Mouse (Mus musculus): Measurements from ENCODE around the gene Pirb. TPM values are rescaled to one million over a fixed set of nuclear protein-coding genes. Genes with fewer than 3 reads are reported as not detected.
"Not testable (repeated sequence)": the region's sequence is repeated elsewhere in the genome, so short reads cannot be mapped to it uniquely, and the experiment has no call there.

Gene Pirb
- polyA plus RNA-seq, 1 experiment from 2014 or later, result 1.4 TPM

DNA sequence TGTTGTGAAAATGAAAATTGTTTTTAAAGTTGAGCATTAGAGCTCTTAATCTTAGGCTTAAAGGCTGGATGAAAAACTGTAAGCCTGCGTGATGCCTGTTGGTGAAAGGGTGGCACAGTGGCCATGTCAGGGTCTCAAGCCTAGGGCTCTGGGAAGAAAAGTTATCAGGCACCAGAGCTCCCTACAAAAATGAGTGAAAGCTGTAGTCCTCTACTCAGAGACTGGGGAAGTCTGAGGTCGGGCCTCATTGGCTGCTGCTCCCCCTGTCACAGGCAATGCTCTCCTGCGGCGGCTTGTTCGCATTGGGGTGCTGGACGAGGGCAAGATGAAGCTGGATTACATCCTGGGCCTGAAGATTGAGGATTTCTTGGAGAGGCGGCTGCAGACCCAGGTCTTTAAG is 14.7 kb downstream of the Pirb start:
- not testable (repeated sequence) for H3K27me3 ChIP-seq; ATAC-seq (ENCODE audit: borderline replicate concordance, extremely low read depth, low FRiP score, low TSS enrichment); H3K9me3 ChIP-seq
- peak overlapping the region; percentile 79 for H3K9ac ChIP-seq
- peak overlapping the region; percentile 82 for H3K4me2 ChIP-seq
- peaks cover 32% of the 10 kb centered on the region for H3K36me3 ChIP-seq
- peak overlapping the region; percentile 69 for H3K4me3 ChIP-seq
- 2% methylated on average over 7 of the region's 7 CpGs for WGBS
- peak overlapping the region; percentile 93; the same call in 1 of the 2 replicates for H3K27ac ChIP-seq
- peaks cover 24% of the 10 kb centered on the region for H3K4me1 ChIP-seq

DNA sequence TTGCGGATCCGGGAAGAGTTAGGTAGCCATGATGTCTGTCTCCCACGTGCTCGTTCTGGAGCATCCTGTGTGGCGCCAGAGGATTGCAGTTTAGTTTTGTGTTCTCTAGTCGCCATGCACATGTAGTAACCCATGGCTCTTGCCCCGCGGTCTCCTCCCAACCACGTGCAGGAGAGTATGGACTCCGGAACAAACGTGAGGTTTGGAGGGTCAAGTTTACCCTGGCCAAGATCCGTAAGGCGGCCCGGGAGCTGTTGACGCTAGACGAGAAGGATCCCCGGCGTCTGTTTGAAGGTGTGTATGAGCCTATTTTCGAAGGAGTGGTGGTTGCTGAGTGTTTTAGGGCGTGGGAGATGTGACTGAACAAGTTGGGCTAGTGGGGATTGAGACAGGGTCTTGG is 15.7 kb downstream of the Pirb start:
- H3K36me3 ChIP-seq, result peaks cover 41% of the 10 kb centered on the region
- no peaks in the 10 kb centered on the region for H3K9me3 ChIP-seq
- under 1% methylated on average over 20 of the region's 20 CpGs for WGBS
- H3K27me3 ChIP-seq, result no peaks in the 10 kb centered on the region
- H3K27ac ChIP-seq, result peak overlapping the region; percentile 93
- ATAC-seq (ENCODE audit: borderline replicate concordance, extremely low read depth, low FRiP score, low TSS enrichment), result peak; percentile 10; the same call in 1 of the 2 replicates
- H3K4me2 ChIP-seq, result peak overlapping the region; percentile 82
- peak overlapping the region; percentile 79 for H3K9ac ChIP-seq
- H3K4me1 ChIP-seq, result peaks cover 24% of the 10 kb centered on the region
- peak overlapping the region; percentile 69 for H3K4me3 ChIP-seq

DNA sequence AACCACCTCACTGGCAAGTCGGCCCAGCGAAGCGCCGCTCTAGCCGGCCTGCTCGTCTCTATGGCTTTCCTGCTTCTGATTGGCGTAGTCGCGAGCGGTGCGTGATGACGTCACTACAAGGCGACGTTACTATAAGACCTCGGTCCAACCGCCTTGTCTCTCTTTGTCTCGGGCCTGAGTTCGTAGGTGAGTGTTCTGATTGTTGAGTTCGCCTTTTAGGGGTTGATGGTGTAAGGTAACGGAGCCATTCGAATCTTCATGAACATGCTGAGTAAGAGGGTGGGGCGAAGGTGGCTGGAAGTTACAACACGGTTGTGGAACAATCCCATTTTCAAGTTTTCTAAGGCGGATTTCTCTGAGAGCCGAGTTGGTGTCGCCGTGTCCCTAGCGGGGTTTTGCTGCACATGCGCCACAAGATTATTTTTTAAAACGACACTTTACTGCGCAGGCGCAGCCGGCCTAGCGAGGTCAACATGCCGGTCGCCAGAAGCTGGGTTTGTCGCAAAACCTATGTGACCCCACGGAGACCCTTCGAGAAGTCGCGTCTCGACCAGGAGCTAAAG is 16.2 kb downstream of the Pirb start, which contains the start of gene Rps9:
Rps9 (plus strand) TSS at position 115 of the 563 bp plus-strand sequence.
- peak within 1 kb of the TSS; percentile 82 for H3K4me2 ChIP-seq
- H3K27ac ChIP-seq, result peak within 1 kb of the TSS; percentile 93
- WGBS, result under 1% methylated on average over 42 of the region's 42 CpGs
- H3K4me1 ChIP-seq, result peaks cover 24% of the 10 kb centered on the region
- H3K27me3 ChIP-seq, result no peaks in the 10 kb centered on the region
- ATAC-seq (ENCODE audit: borderline replicate concordance, extremely low read depth, low FRiP score, low TSS enrichment), result peak; percentile 93
- peak within 1 kb of the TSS; percentile 69 for H3K4me3 ChIP-seq
- H3K9me3 ChIP-seq, result no peaks in the 10 kb centered on the region
- peaks cover 46% of the 10 kb centered on the region for H3K36me3 ChIP-seq
- H3K9ac ChIP-seq, result peak within 1 kb of the TSS; percentile 79

DNA sequence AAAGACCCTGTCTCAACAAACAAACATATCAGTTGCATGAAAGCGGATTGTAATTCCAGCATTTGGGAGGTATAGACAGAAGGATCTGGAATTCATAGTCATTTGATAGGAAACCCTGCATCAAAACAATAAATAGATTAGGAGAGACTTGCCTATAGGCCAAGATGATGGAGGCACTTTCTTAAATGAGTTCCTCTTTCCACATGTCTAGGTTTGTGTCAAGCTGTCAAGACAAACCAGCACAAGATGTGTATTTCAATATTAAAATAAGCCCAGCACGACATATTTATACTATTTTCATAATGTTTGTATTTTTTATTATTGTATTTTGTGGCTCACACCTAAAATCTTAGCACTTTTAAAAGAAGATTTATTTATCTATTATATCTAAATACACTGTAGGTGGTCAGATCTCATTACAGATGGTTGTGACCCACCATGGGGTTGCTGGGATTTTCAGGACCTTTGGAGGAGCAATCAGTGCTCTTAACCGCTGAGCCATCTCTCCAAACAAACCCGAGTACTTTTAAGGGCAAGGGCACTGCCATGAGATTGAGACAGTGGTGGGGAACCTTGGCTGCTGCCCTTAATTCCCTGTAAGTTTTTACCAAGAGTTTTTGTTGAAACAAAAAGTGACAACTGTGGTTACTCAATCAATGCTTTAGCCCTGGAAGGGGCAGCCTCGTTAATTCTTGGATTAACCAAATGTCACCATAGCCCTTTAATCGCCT is 16.9 kb downstream of the Pirb start:
- Histone ChIP-seq H3K4me2 (peak overlapping the region; percentile 59), H3K27me3 (no peaks in the 10 kb centered on the region), H3K36me3 (peaks cover 53% of the 10 kb centered on the region), H3K9me3 (no peaks in the 10 kb centered on the region), H3K4me3 (peak overlapping the region; percentile 69), H3K9ac (peak overlapping the region; percentile 79), H3K4me1 (peaks cover 24% of the 10 kb centered on the region), H3K27ac (peak overlapping the region; percentile 80)
- ATAC-seq (ENCODE audit: borderline replicate concordance, extremely low read depth, low FRiP score, low TSS enrichment), result peak; percentile 32; the same call in 1 of the 2 replicates
- WGBS, result 20% methylated on average over 6 of the region's 6 CpGs

DNA sequence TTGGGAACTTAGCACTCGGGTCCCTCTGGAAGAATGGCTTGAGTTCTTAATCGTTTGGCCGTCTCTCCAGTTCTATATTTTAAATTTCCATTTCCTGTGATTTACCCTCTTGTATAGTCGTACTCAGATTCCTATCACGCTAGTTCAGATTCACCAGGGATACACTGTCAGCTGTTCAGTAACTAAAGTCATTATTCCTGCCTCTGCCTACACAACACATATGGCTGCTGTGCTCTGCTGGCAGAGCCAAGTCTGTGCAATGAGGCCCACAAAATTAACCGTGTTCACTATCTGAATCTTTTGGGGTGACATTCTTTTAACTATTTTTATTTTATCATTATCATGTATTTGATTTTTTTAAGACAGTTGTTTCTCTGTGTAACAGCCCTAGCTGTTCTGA is 21.7 kb downstream of the Pirb start:
- WGBS, result 94% methylated on average over 6 of the region's 6 CpGs
- Histone ChIP-seq H3K9ac (no peak overlapping the region), H3K27me3 (no peaks in the 10 kb centered on the region), H3K36me3 (peaks cover 44% of the 10 kb centered on the region), H3K4me1 (peaks cover 15% of the 10 kb centered on the region), H3K4me2 (no peak overlapping the region), H3K4me3 (no peak overlapping the region), H3K9me3 (no peaks in the 10 kb centered on the region), H3K27ac (no peak overlapping the region)
- ATAC-seq (ENCODE audit: borderline replicate concordance, extremely low read depth, low FRiP score, low TSS enrichment), result no peak

DNA sequence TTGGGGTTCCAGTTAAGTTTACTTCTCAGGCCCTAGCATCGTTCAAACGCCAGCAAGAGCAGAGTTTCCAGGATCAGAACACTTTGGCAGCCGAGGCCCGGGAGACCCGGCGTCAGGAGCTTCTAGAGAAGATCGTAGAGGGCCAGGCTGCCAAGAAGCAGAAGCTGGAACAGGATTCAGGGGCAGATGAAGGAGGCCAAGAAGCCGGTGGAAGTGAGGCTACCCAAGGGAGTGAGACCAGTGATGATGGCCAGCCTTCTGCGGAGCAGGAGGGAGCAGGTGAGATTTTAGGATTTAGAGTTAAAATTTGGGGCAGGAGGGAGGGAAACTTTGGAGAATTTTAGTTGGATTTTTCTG is 25.3 kb downstream of the Pirb start:
- ATAC-seq (ENCODE audit: borderline replicate concordance, extremely low read depth, low FRiP score, low TSS enrichment), result not testable (repeated sequence)

DNA sequence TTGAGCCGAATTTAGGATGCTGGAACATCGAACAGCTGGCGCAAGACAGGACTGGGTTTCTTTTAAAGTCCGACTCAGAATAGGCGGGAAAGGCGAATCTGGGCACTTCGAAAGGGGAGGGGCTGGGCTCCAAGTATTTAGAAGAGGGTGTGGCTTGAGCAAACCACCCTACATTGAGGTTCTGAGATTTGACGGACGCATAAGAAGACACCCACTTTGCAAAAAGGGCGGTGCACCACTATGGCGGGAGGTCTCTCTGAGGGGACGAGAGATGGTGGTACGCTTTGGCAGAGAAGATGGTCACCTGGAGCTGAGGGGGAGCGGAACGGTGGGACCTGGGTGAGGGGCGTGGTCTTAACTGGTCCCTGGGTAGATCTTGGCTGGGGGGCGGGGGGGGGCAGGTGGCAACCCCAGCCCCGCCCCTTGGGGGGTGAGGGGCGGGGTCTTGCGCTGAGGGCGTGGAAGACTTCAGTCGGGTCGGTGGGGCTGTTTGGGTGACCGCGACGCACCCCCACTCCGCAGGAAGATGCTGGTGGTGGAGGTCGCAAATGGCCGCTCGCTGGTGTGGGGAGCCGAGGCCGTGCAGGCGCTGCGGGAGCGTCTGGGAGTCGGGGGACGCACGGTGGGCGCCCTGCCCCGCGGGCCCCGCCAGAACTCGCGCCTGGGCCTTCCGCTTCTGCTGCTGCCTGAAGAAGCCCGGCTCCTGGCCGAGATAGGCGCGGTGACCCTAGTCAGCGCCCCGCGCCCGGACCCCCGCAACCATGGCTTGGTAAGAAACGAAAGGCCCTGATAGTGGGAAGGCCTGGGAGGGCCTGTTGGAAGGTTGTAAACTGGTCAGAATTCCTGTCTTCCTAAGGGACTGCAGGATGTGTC is 25.9 kb downstream of the Pirb start:
- peak; percentile 77 for ATAC-seq (ENCODE audit: borderline replicate concordance, extremely low read depth, low FRiP score, low TSS enrichment)
- H3K4me1 ChIP-seq, result peaks cover 22% of the 10 kb centered on the region
- H3K9ac ChIP-seq, result peak overlapping the region; percentile 88
- peak overlapping the region; percentile 83 for H3K4me2 ChIP-seq
- no peaks in the 10 kb centered on the region for H3K9me3 ChIP-seq
- H3K36me3 ChIP-seq, result peaks cover 25% of the 10 kb centered on the region
- no peaks in the 10 kb centered on the region for H3K27me3 ChIP-seq
- peak overlapping the region; percentile 99 for H3K27ac ChIP-seq
- under 1% methylated on average over 55 of the region's 55 CpGs for WGBS
- peak overlapping the region; percentile 74 for H3K4me3 ChIP-seq

More for the DNA sequence above, 25.3 kb downstream of the Pirb start:
- Histone ChIP-seq H3K9ac (peak overlapping the region; percentile 88), H3K4me3 (peak overlapping the region; percentile 74), H3K4me2 (peak overlapping the region; percentile 83), H3K4me1 (peaks cover 22% of the 10 kb centered on the region), H3K36me3 (peaks cover 31% of the 10 kb centered on the region), H3K27ac (peak overlapping the region; percentile 99)
- WGBS, result 2% methylated on average over 9 of the region's 9 CpGs
- H3K27me3 ChIP-seq, H3K9me3 ChIP-seq: not testable (repeated sequence)

DNA sequence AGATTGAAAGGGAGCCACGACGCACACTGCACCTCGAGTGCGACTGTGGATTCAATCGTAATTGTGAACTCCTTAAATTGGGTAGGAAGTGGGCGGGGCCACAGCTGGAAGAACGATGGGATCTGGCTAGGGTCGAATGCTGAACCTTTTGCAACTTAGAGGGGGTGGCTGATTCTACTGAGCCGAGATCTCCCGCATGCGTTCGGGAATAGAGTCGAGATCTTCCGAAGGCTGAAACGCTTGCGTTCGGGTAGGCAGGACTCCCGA is 26.4 kb downstream of the Pirb start:
- H3K4me1 ChIP-seq, result peaks cover 22% of the 10 kb centered on the region
- peak overlapping the region; percentile 83 for H3K4me2 ChIP-seq
- ATAC-seq (ENCODE audit: borderline replicate concordance, extremely low read depth, low FRiP score, low TSS enrichment), result no peak
- peak overlapping the region; percentile 88 for H3K9ac ChIP-seq
- under 1% methylated on average over 18 of the region's 18 CpGs for WGBS
- H3K9me3 ChIP-seq, result no peaks in the 10 kb centered on the region
- peaks cover 19% of the 10 kb centered on the region for H3K36me3 ChIP-seq
- H3K27me3 ChIP-seq, result no peaks in the 10 kb centered on the region
- peak overlapping the region; percentile 99 for H3K27ac ChIP-seq
- peak overlapping the region; percentile 74 for H3K4me3 ChIP-seq

DNA sequence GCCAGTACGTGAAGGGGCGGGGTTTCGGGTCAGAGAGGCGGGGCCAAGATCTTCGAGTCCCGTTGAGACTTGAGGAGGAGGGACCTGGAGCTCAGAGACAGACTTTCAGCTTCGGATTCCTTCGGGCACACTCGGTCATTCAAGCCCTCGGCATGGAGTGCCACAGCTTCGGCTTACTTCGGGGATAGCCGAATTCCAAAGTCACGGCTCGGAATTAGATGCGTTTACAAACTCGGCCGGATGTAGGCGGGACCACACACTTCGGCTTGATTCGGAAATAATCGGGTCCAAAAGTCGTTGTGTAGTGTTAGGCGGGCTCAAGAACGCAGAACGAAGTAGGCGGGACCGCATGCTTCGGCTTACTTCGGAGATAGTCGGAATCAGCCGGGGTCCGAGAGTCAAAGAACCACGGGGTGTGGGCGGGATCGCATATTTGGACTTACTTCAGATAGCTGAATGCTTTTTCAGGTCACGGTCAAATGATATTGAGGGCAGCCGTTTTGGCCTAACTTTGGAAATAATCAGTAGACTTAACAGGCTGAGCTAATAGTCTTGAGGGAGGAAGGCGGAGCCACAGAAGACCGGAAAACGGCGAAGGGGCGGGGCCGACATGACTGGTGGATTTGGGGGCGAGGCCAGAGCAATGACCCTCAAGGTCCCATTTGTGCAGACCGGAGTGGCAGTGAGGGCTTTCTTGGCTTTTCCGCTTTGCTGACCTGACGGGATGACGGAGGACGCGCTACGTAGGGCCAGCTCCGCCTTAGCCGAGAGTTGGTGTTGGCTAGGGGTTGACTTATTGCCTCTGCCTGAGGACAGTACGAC is 27.0 kb downstream of the Pirb start, which contains the start of gene Mboat7:
Mboat7 (minus strand) TSS at position 537 of the 822 bp plus-strand sequence.
- Histone ChIP-seq H3K9ac (peak within 1 kb of the TSS; percentile 88), H3K4me2 (peak within 1 kb of the TSS; percentile 83), H3K27ac (peak within 1 kb of the TSS; percentile 99), H3K27me3 (no peaks in the 10 kb centered on the region), H3K4me3 (peak within 1 kb of the TSS; percentile 74), H3K9me3 (no peaks in the 10 kb centered on the region), H3K4me1 (peaks cover 22% of the 10 kb centered on the region), H3K36me3 (peaks cover 18% of the 10 kb centered on the region)
- under 1% methylated on average over 55 of the region's 55 CpGs for WGBS
- peak; percentile 91 for ATAC-seq (ENCODE audit: borderline replicate concordance, extremely low read depth, low FRiP score, low TSS enrichment)

DNA sequence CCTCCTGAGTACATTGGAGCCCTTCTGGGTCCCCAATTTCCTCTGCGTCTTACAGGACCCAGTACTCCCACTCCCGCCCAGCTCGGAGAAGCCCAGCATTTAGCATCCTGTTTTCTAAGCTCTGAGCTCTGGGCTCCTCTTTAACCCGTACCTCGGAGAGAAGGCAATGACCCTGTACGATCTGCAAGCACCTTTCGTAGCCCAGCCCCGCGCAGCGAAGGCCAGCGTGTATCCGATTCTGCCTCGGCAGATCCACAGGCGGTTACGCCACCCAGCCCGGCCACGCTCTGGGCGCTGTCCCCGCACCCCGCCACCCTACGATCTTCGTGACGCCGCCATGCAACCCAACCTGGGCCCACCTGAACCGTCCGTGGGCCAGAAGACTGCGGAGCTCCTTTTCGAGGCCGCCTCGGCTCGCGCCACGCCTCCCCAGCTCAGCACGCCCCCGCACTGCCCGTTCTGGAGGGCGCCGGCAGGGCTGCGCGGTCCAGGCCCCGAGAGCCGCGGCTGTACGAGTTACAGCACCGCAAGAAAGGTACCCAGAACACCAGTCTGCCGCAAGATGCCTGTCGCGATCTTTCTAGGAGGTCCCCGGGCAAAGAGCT is 27.7 kb downstream of the Pirb start, which contains the start of gene Tsen34:
Tsen34 (plus strand) TSS at position 482 of the 605 bp plus-strand sequence.
- peak within 1 kb of the TSS; percentile 99 for H3K27ac ChIP-seq
- H3K4me3 ChIP-seq, result peak within 1 kb of the TSS; percentile 74
- no peaks in the 10 kb centered on the region for H3K9me3 ChIP-seq
- peak within 1 kb of the TSS; percentile 88 for H3K9ac ChIP-seq
- H3K4me2 ChIP-seq, result peak within 1 kb of the TSS; percentile 83
- no peak; the same call in 1 of the 2 replicates for ATAC-seq (ENCODE audit: borderline replicate concordance, extremely low read depth, low FRiP score, low TSS enrichment)
- H3K36me3 ChIP-seq, result peaks cover 14% of the 10 kb centered on the region
- no peaks in the 10 kb centered on the region for H3K27me3 ChIP-seq
- under 1% methylated on average over 49 of the region's 49 CpGs for WGBS
- peaks cover 22% of the 10 kb centered on the region for H3K4me1 ChIP-seq
